Mouse (Mus musculus) cortical plate, adult 2 months (tissue): ENCODE data around the gene Sema4f.

Source experiments
- CTCF ChIP-seq: fragments of 200-500 bp; IDR thresholded peaks from 2 replicates; pipeline ENCODE4 v1.5.1; 2011; ENCODE audit warnings: mild to moderate bottlenecking, control low read depth, low read length; ENCODE audit not compliant: insufficient read depth; ENCODE audit errors: extremely low read depth
- POLR2A ChIP-seq: fragments of 200-500 bp; IDR thresholded peaks from 2 replicates; pipeline ENCODE4 v1.6.1; 2011; ENCODE audit warnings: mild to moderate bottlenecking, low read length, control low read depth; ENCODE audit not compliant: insufficient read depth; ENCODE audit errors: extremely low read depth

DNA sequence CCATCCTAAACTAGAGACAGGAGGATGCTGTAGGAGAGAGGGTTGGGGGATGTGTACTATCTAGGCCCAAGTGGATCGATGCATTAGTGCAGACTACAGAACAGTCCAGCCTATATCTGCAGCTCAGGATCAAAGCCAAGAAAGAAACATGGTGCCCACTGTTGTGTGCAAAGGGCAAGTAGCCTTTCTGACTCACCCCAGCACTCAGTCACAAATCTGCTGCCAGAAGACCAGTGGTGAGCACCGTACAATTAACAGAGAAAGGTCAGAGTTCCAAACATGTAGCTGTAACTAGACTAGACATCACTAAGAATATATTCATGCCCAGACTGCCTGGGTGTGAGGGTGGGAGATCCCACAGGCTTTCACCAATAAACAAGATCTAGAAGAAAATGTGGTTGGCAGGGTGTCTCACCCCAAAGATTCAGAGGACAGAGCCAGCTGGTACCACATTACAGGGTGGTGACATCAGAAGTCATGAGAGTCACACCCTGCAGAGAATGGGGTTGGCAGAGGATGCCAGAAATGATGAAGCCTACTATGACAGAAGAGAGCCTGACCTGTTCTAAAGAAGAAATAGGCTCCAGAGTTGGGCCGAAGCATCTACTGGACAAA lies 4.8 kb downstream of the Sema4f start:
- TF ChIP-seq CTCF (no peak), POLR2A (no peak)
